Mouse (Mus musculus) adrenal gland (tissue): ENCODE data around the gene Lyzl4.

Experiments
- intact Hi-C: fragments of 180-260 bp; cut with DNase I; formaldehyde crosslinking; loops from one replicate; pipeline ENCODE4 v1.15.1; 2025

The Lyzl4 gene

DNA sequence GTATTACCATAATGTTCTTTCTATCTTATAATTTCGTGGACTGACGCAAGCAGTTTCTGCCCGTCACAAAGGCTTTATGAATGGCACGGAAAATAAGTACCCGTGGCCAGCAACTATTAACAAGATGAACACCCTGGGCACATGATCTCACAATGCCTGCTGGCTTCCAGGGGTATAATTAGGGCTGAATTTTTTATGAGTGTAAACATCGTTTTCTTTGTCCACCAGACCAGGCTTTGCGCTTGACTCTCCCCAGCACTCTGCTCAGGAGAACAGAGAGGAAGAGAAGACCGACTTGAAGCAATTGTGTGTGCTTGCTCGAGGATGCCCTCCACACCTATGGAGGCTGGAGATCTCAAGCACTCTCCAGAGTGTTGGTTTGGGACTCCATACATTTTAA lies 109.3 kb downstream of the Lyzl4 start:
- intact Hi-C loops = no loop called here

DNA sequence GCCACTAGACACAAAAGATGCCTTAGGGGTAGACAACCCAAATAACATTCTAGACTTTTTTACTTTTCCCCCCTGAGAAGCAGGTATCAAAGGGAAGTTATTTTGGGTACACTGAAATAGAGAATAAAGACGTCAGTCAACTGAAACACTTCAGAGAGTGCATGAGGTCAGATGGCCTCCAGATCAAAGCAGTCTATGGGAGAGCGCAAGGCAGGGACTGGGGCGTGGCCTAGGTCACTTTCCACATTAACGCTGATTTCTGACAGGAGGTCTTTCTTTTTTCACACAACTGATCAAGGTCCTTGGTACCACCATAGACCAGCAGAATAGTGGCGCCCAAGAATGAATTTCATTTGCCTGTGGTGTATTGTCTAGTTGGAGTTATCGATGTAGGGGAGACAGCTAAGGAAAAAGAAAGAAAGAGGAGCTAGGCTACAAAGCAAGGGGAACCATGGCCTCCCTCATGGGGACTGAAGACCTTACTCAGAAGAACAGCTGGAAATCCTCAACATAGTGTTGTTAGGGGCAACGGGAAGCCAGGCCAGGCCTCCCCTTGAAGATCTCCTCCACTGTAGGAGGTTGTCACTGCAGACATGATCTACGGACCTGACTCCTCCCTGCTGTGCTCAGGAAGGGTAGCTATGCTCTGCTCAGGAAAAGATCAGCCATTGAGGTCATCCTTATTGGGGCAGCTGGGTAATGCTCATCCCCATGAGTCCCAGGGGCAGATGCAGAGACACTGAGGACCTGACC lies 113.1 kb downstream of the Lyzl4 start:
- intact Hi-C loops = no loop called here
